Mouse (Mus musculus) kidney, adult 10 weeks (tissue): ENCODE results near the gene Gm17374. TPM values are rescaled to one million over a fixed set of nuclear protein-coding genes. Genes with fewer than 3 reads are reported as not detected.

Source experiments
- polyA plus RNA-seq: library from polyadenylated mRNA; stranded (reverse); fragments of 350-450 nt; fragmentation: Illumina TruSeq; extraction: RNeasy Lipid Tissue Mini Kit (QIAGEN cat#74804); gene quantifications from one replicate; pipeline ENCODE4 v1.2.3, GENCODE M21; 2014; ENCODE audit warnings: low read depth, low replicate concordance

Gene Gm17374
- polyA plus RNA-seq: not detected

DNA sequence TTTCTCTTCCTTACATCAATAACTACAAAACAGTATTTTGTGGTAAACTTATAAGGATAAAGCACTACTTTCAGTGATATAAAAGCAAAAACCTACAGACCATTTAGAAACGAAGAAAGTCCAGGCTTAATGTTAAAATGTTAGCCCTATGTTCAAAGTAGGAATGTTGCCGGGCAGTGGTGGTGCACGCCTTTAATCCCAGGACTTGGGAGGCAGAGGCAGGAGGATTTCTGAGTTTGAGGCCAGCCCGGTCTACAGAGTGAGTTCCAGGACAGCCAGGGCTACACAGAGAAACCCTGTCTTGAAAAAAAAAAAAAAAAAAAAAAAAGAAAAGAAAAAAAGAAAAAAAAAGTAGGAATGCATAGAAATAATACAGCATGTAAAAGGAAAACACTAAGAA, at the start of gene Gm17374:
TSS of gene Gm17374 (plus strand) at position 301 of the 400 bp plus-strand sequence.

DNA sequence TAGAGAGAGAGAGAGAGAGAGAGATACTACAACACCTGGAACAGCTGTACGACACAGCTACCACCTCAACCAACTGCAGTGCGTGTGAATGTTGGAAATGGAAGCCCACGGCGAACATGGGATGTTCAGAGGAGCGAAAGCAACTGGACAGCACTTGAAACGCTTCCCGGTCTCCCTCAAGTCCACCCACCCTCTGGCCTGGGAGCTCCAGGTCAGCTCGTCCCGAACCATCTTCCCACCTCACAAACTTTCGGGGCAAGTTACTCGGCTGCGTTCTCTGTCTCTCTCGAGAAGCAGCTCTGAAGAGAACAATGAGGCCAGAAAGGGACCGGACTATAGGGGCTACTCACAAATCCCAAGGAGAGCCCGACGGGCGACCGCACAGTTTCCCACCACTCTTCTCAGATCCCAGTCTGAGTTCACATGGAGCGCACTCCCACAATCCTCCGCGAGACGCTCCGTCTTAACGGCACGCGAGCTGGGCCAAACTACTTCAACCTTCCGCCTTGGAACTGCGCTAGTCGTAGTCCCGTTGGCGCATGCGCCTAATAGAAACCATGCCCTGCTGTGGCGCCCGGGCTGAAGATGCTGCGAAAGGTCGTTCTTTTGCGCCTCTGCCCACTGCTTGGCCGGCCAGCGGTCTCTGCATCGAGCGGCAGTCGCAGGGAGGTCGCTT, 18.4 kb downstream of the Gm17374 start, which contains the start of the genes Esf1 and Ndufaf5:
TSS of gene Esf1 (minus strand) at position 438 of the 676 bp plus-strand sequence.
TSS of gene Ndufaf5 (plus strand) at position 523 of the 676 bp plus-strand sequence.

Other genes with a start within 250 kb of the Gm17374 start
- gene Tasp1, start 85.2 kb upstream of the Gm17374 start, polyA plus RNA-seq: 22.8 TPM
- 48.9 TPM for gene Esf1, start 18.5 kb downstream of the Gm17374 start, polyA plus RNA-seq
- gene Ndufaf5, start 18.6 kb downstream of the Gm17374 start, polyA plus RNA-seq: 45.7 TPM
- gene Sel1l2, start 237.7 kb downstream of the Gm17374 start, polyA plus RNA-seq: not detected
- 141 TPM for gene Macrod2, start 243.3 kb downstream of the Gm17374 start, polyA plus RNA-seq